Mouse (Mus musculus): Measurements from ENCODE around the gene Ormdl3. TPM values are rescaled to one million over a fixed set of nuclear protein-coding genes. Genes with fewer than 3 reads are reported as not detected.

Ormdl3 gene
- total and polyA plus RNA-seq, 3 experiments, result 52.7 to 93.7 TPM; not detected in 1

GRCm38 (mm10) chr11:98550975-98551828 is 36.0 kb downstream of the Ormdl3 start, which contains the start of gene Zpbp2 (continued):
- TF ChIP-seq MXI1 (IDR thresholded peaks at IDR 0.05; ENCODE audit: low read depth, low read length), result peak; percentile 47; the same call in 1 of the 2 replicates
- no peak for TF ChIP-seq JUND (IDR thresholded peaks at IDR 0.05; ENCODE audit: low read depth, low read length)
- peak; percentile 74; the same call in 1 of the 2 replicates for TF ChIP-seq POLR2AphosphoS2 (IDR thresholded peaks at IDR 0.05; ENCODE audit: low read length)
- TF ChIP-seq MAX (IDR thresholded peaks at IDR 0.05; ENCODE audit: low read length), result peak; percentile 70
- no peak for TF ChIP-seq GABPA (IDR thresholded peaks at IDR 0.05; ENCODE audit: low read depth, low read length)
- TF ChIP-seq TBP (IDR thresholded peaks at IDR 0.05; ENCODE audit: low read depth, low read length), result peak; percentile 77
- TF ChIP-seq ZNF384 (IDR thresholded peaks at IDR 0.05; ENCODE audit: low read depth, low read length), result no peak
- peak; percentile 69 to 71 for TF ChIP-seq POLR2A (IDR thresholded peaks at IDR 0.05; ENCODE audit: control insufficient read depth in 1 of 2, insufficient read depth in 1 of 2, low read depth in 1 of 2, low read length in 2 of 2, poor library complexity in 1 of 2)
- TF ChIP-seq EP300 (IDR thresholded peaks at IDR 0.05; ENCODE audit: low read depth in 1 of 2, low read length in 2 of 2), result peak; percentile 63 to 75
- no peak for TF ChIP-seq CHD2 (IDR thresholded peaks at IDR 0.05; ENCODE audit: low read length)
- no peak for TF ChIP-seq RAD21 (IDR thresholded peaks at IDR 0.05; ENCODE audit: low read depth, low read length)
- TF ChIP-seq CTCF (IDR thresholded peaks at IDR 0.05 in 2 of 3, conservative IDR thresholded peaks at IDR 0.05 in 1 of 3; ENCODE audit: control insufficient read depth in 1 of 3, insufficient read depth in 1 of 3, low read depth in 2 of 3, low read length in 3 of 3, poor library complexity in 1 of 3, severe bottlenecking in 1 of 3), result no peak
- peak; percentile 93 for TF ChIP-seq NRF1 (IDR thresholded peaks at IDR 0.05; ENCODE audit: insufficient read depth, low read depth, low read length, poor library complexity, severe bottlenecking)

DNA sequence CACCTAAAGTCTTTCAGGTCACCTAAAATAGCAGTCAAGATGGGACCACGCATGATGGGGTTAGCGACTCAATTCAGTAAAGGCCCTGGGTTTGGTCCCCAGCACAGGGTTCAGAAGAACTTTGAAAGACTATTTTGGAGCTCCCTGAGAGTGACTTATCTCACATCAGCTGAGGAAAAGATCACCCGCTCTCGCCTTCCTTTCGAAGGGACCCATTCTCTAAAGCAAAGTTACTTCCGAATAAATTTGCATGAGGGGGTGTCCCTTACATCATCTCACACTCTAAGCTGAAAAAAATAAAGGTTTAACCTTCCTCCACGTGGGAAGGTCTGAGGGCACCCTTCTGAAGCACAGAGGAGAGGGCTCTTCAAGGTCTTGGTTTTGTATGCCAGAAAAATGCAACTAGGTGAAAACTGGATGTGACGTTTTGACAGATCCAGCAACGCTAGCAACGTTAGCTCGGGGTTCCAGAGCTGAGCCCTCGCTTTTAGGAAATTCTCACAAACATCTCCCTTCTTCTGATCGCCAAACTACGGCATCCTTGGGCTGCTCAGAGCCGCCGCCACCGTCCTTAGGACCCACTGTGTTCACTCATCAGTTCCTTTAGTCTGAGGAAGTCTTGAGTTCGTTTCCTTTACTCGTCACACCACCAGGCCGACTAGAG is 36.7 kb downstream of the Ormdl3 start:
- peak overlapping the region; percentile 58 for H3K9ac ChIP-seq (ENCODE audit: control insufficient read depth, low read depth, low read length, poor library complexity, severe bottlenecking)
- H3K36me3 ChIP-seq (ENCODE audit: control insufficient read depth in 1 of 2, insufficient read depth in 2 of 2, low read length in 2 of 2), result peaks cover 0 to 16% of the 10 kb centered on the region in 2 experiments; a peak in 2 of 4 replicates
- H3K79me2 ChIP-seq (ENCODE audit: control insufficient read depth, insufficient read depth, low read length, poor library complexity), result no peaks in the 10 kb centered on the region; the same call in 1 of the 2 replicates
- no peak for TF ChIP-seq TAL1 (IDR thresholded peaks at IDR 0.05; ENCODE audit: low read length)
- TF ChIP-seq POLR2A (IDR thresholded peaks at IDR 0.05; ENCODE audit: control insufficient read depth in 1 of 2, insufficient read depth in 1 of 2, low read depth in 1 of 2, low read length in 2 of 2, poor library complexity in 1 of 2), result 0 out of 4 replicates have a peak, but pooled peaks of 1 of the 2 experiments have one; percentile 15
- TF ChIP-seq E2F4 (IDR thresholded peaks at IDR 0.05; ENCODE audit: borderline replicate concordance, low read depth, low read length), result peak; percentile 82; the same call in 1 of the 2 replicates
- no peak for TF ChIP-seq BHLHE40 (IDR thresholded peaks at IDR 0.05; ENCODE audit: borderline replicate concordance, low read depth, low read length)
- TF ChIP-seq JUND (IDR thresholded peaks at IDR 0.05; ENCODE audit: low read depth, low read length), result no peak
- no peak for TF ChIP-seq MXI1 (IDR thresholded peaks at IDR 0.05; ENCODE audit: low read depth, low read length)
- no peak for TF ChIP-seq RAD21 (IDR thresholded peaks at IDR 0.05; ENCODE audit: low read depth, low read length)
- no peak for TF ChIP-seq ZMIZ1 (IDR thresholded peaks at IDR 0.05; ENCODE audit: low read depth, low read length)
- TF ChIP-seq CHD1 (IDR thresholded peaks at IDR 0.05; ENCODE audit: low read depth, low read length), result no peak
- TF ChIP-seq GABPA (IDR thresholded peaks at IDR 0.05; ENCODE audit: low read depth, low read length), result no peak
- TF ChIP-seq POLR2AphosphoS2 (IDR thresholded peaks at IDR 0.05; ENCODE audit: low read length), result no peak
- no peak for TF ChIP-seq HCFC1 (IDR thresholded peaks at IDR 0.05; ENCODE audit: low read depth, low read length)
- no peak for TF ChIP-seq MYB (IDR thresholded peaks at IDR 0.05; ENCODE audit: low read depth, low read length)
- TF ChIP-seq MAX (IDR thresholded peaks at IDR 0.05; ENCODE audit: low read length), result 0 out of 2 replicates have a peak, but pooled peaks have one; percentile 99
- TF ChIP-seq MYC (IDR thresholded peaks at IDR 0.05; ENCODE audit: low read depth, low read length), result 0 out of 2 replicates have a peak, but pooled peaks have one; percentile 44
- peaks cover 7 to 9% of the 10 kb centered on the region in 2 experiments for H3K4me1 ChIP-seq (ENCODE audit: control insufficient read depth in 1 of 2, insufficient read depth in 2 of 2, low read length in 2 of 2)
- H3K4me3 ChIP-seq (ENCODE audit: control insufficient read depth in 1 of 2, insufficient read depth in 1 of 2, low read depth in 2 of 2, low read length in 2 of 2), result peak overlapping the region; percentile 13 to 23; a peak in 3 of 4 replicates
- H3K27ac ChIP-seq (ENCODE audit: control insufficient read depth, low read depth, low read length), result peak overlapping the region; percentile 41
- no peaks in the 10 kb centered on the region for H3K9me3 ChIP-seq (replicated peaks; ENCODE audit: insufficient read depth, low read length)
- DNase-seq (ENCODE audit: low read depth, low spot score), result no peak
- H3K27me3 ChIP-seq (ENCODE audit: control insufficient read depth in 1 of 2, insufficient read depth in 2 of 2, low read length in 2 of 2), result peaks cover 0 to 1% of the 10 kb centered on the region in 2 experiments; a peak in 1 of 4 replicates

All from MEL (cell line).